Mouse (Mus musculus) limb, embryonic 14.5 days (tissue): ENCODE data around the gene Pnpla7. TPM values are rescaled to one million over a fixed set of nuclear protein-coding genes. Genes with fewer than 3 reads are reported as not detected.

Experiments used
- ATAC-seq: fragments of 200-750 bp; cut with Nextera tagmentation; 2 replicates; pipeline ENCODE4 v1.8.0; 2017; ENCODE audit warnings: low read depth, moderate number of reproducible peaks, moderate TSS enrichment; ENCODE audit not compliant: low FRiP score
- DNase-seq: peaks from one replicate; pipeline ENCODE4 v3.0.0-alpha.2; 2015; ENCODE audit warnings: low spot score
- H3K27ac ChIP-seq: fragments of 300-500 bp; sonication (generic); replicated peaks from 2 replicates; pipeline ENCODE4 v1.5.1; 2014; ENCODE audit warnings: low read depth, mild to moderate bottlenecking, low read length, moderate library complexity, mixed read lengths
- H3K27me3 ChIP-seq: fragments of 300-500 bp; sonication (generic); 2 replicates; pipeline ENCODE4 v1.6.1; 2014; ENCODE audit warnings: low read length, mixed read lengths; ENCODE audit not compliant: control insufficient read depth, insufficient read depth
- H3K36me3 ChIP-seq: fragments of 300-500 bp; sonication (generic); 2 replicates; pipeline ENCODE4 v1.6.1; 2014; ENCODE audit warnings: mild to moderate bottlenecking, low read length, moderate library complexity, mixed read lengths; ENCODE audit not compliant: control insufficient read depth, insufficient read depth
- H3K4me1 ChIP-seq: fragments of 300-500 bp; sonication (generic); 2 replicates; pipeline ENCODE4 v1.6.1; 2014; ENCODE audit warnings: antibody characterized with exemption, low read length, mixed read lengths; ENCODE audit not compliant: control insufficient read depth, insufficient read depth
- H3K4me2 ChIP-seq: fragments of 300-500 bp; sonication (generic); replicated peaks from 2 replicates; pipeline ENCODE4 v1.6.1; 2014; ENCODE audit warnings: low read depth, mild to moderate bottlenecking, low read length, moderate library complexity; ENCODE audit not compliant: severe bottlenecking
- H3K4me3 ChIP-seq: fragments of 300-500 bp; sonication (generic); replicated peaks from 2 replicates; pipeline ENCODE4 v1.5.1; 2014; ENCODE audit warnings: low read length
- H3K9ac ChIP-seq: fragments of 300-500 bp; sonication (generic); 2 replicates; pipeline ENCODE4 v1.6.1; 2014; ENCODE audit warnings: mild to moderate bottlenecking, low read depth, low read length, moderate library complexity; ENCODE audit not compliant: severe bottlenecking
- H3K9me3 ChIP-seq: fragments of 300-500 bp; sonication (generic); 2 replicates; pipeline ENCODE4 v1.6.1; 2016; ENCODE audit warnings: low read length; ENCODE audit not compliant: control insufficient read depth
- POLR2A ChIP-seq: fragments of 200-500 bp; IDR thresholded peaks from 2 replicates; pipeline ENCODE4 v1.8.0; 2012; ENCODE audit warnings: inconsistent platforms, mild to moderate bottlenecking, moderate library complexity, borderline replicate concordance; ENCODE audit not compliant: insufficient read depth, insufficient read length; ENCODE audit errors: extremely low read depth
- WGBS: fragments of 180-500 bp; shearing (Covaris S2); extraction: QIAGEN DNeasy Blood & Tissue Kit; methylation state at CpG from one replicate; pipeline ENCODE4 v1.1.7; 2014; 5-methylcytosine and 5-hydroxymethylcytosine counted together
- microRNA-seq: library from miRNA; unstranded; fragments of <30 nt; microRNA quantifications from one replicate; pipeline ENCODE4, GENCODE M21; 2016
- polyA plus RNA-seq, 2 experiments: library from polyadenylated mRNA; depleted of rRNA in 1 of 2; stranded (reverse) in 1 of 2; unstranded in 1 of 2; fragments of >200 nt; fragmentation: Nextera tagmentation in 1 of 2; extraction: Ambion mirVana in 1 of 2; gene quantifications; 2 replicates each; pipeline versions ENCODE4 v1.2.1 to v1.2.3; 2012 to 2014

Pnpla7 gene
- polyA plus RNA-seq, 2 experiments: 7.9 to 12.0 TPM

DNA sequence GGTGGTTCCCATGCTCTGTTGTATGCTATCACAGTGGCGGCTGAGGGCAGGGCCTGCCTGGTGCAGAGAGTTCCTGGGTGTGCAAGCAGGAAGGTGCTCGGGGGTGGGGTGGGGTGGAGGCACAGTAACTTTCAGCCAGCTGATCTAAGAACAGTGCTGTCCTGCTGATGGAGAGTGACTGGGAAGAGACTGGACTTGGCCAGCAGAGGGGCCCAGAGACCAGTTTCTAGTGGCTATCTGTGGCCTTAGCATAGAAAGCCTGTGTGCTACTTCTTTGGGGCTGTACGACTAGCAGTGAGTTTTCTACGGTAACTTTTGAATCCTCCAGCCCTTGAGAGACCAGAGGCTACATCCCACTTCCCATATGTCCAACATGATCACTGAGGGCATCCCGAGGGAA is 123.1 kb downstream of the Pnpla7 start:
- H3K27me3 ChIP-seq: peaks cover 3% of the 10 kb centered on the region; the same call in 1 of the 2 replicates
- ATAC-seq (no peak), DNase-seq (no peak)
- WGBS: 59% methylated on average over 5 of the region's 5 CpGs
- no peak overlapping the region for H3K27ac ChIP-seq
- H3K4me1 ChIP-seq: no peaks in the 10 kb centered on the region
- TF ChIP-seq POLR2A: no peak
- H3K4me3 ChIP-seq: no peak overlapping the region
- H3K36me3 ChIP-seq: no peaks in the 10 kb centered on the region
- H3K9me3 ChIP-seq: no peaks in the 10 kb centered on the region
- no peak overlapping the region for H3K4me2 ChIP-seq
- no peak overlapping the region for H3K9ac ChIP-seq

DNA sequence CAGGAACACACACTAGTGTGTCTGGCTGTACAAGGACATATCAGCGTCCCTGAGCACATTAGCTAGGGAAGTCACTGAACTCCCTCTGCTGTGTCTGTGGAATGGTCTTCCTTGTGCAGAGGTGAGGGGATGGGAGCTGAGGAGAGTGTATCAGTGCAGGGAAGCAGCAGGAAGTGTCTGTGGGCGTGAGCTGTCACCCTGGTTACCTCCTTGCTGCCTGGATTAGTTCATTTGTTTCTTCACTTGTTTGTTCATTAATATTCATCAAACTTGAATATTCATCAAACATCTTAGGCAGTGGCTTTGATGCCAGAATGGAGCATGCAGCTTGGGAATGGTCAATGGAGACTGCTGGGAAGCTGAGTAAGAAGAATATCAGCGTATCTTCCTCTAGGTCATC is 123.9 kb downstream of the Pnpla7 start:
- no peak overlapping the region for H3K27ac ChIP-seq
- H3K4me2 ChIP-seq: no peak overlapping the region
- H3K4me3 ChIP-seq: no peak overlapping the region
- peaks cover 3% of the 10 kb centered on the region; the same call in 1 of the 2 replicates for H3K27me3 ChIP-seq
- no peak for DNase-seq
- no peaks in the 10 kb centered on the region for H3K4me1 ChIP-seq
- TF ChIP-seq POLR2A: no peak
- H3K9ac ChIP-seq: no peak overlapping the region
- no peak for ATAC-seq
- H3K36me3 ChIP-seq: no peaks in the 10 kb centered on the region
- no peaks in the 10 kb centered on the region for H3K9me3 ChIP-seq
- 76% methylated on average over 3 of the region's 3 CpGs for WGBS

Small RNA genes within 50 kb of the gene (microRNA-seq; reads per million reads assigned to microRNA genes)
- gene Gm22875: not detected
- gene Gm24328: not detected
- gene Mir7664: not detected

Other genes with a start within 250 kb of the Pnpla7 start
- 2.7 and 4.1 TPM in 2 replicates for gene Cacna1b, start 212.9 kb upstream of the Pnpla7 start, polyA plus RNA-seq (2012; rRNA removed)
- 1.4 and 2.9 TPM in 2 replicates for gene Cacna1b, start 212.9 kb upstream of the Pnpla7 start, polyA plus RNA-seq (2014; fragmentation: Nextera tagmentation; extraction: Ambion mirVana)
- 98.3 and 123 TPM in 2 replicates for gene Ehmt1, start 56.4 kb upstream of the Pnpla7 start, polyA plus RNA-seq (2012; rRNA removed)
- gene Ehmt1, start 56.4 kb upstream of the Pnpla7 start, polyA plus RNA-seq (2014; fragmentation: Nextera tagmentation; extraction: Ambion mirVana): 74.6 and 79.6 TPM in 2 replicates
- 65.0 and 80.7 TPM in 2 replicates for gene Arrdc1, start 40.8 kb upstream of the Pnpla7 start, polyA plus RNA-seq (2012; rRNA removed)
- 33.1 and 34.1 TPM in 2 replicates for gene Arrdc1, start 40.8 kb upstream of the Pnpla7 start, polyA plus RNA-seq (2014; fragmentation: Nextera tagmentation; extraction: Ambion mirVana)
- 30.7 and 31.5 TPM in 2 replicates for gene Zmynd19, start 26.2 kb upstream of the Pnpla7 start, polyA plus RNA-seq (2012; rRNA removed)
- 21.2 and 22.1 TPM in 2 replicates for gene Zmynd19, start 26.2 kb upstream of the Pnpla7 start, polyA plus RNA-seq (2014; fragmentation: Nextera tagmentation; extraction: Ambion mirVana)
- 36.6 and 41.0 TPM in 2 replicates for gene Dph7, start 13.6 kb upstream of the Pnpla7 start, polyA plus RNA-seq (2012; rRNA removed)
- 30.4 and 32.0 TPM in 2 replicates for gene Dph7, start 13.6 kb upstream of the Pnpla7 start, polyA plus RNA-seq (2014; fragmentation: Nextera tagmentation; extraction: Ambion mirVana)
- gene Mrpl41, start 935 bp upstream of the Pnpla7 start, polyA plus RNA-seq (2012; rRNA removed): 63.6 and 81.9 TPM in 2 replicates
- gene Mrpl41, start 935 bp upstream of the Pnpla7 start, polyA plus RNA-seq (2014; fragmentation: Nextera tagmentation; extraction: Ambion mirVana): 133 and 136 TPM in 2 replicates
- gene Nsmf, start 78.3 kb downstream of the Pnpla7 start, polyA plus RNA-seq (2012; rRNA removed): 143 and 216 TPM in 2 replicates
- gene Nsmf, start 78.3 kb downstream of the Pnpla7 start, polyA plus RNA-seq (2014; fragmentation: Nextera tagmentation; extraction: Ambion mirVana): 48.6 and 67.7 TPM in 2 replicates
- 0.13 and 0.26 TPM in 2 replicates for gene Entpd8, start 104.3 kb downstream of the Pnpla7 start, polyA plus RNA-seq (2012; rRNA removed)
- gene Entpd8, start 104.3 kb downstream of the Pnpla7 start, polyA plus RNA-seq (2014; fragmentation: Nextera tagmentation; extraction: Ambion mirVana): not detected in 2 replicates
- gene Noxa1, start 119.1 kb downstream of the Pnpla7 start, polyA plus RNA-seq (2012; rRNA removed): 0.12 and 0.13 TPM in 2 replicates
- gene Noxa1, start 119.1 kb downstream of the Pnpla7 start, polyA plus RNA-seq (2014; fragmentation: Nextera tagmentation; extraction: Ambion mirVana): 0.15 TPM in 1 of 2 replicates, not detected in the other
- 34.0 and 34.1 TPM in 2 replicates for gene Nrarp, start 204.7 kb downstream of the Pnpla7 start, polyA plus RNA-seq (2012; rRNA removed)
- 27.7 and 28.2 TPM in 2 replicates for gene Nrarp, start 204.7 kb downstream of the Pnpla7 start, polyA plus RNA-seq (2014; fragmentation: Nextera tagmentation; extraction: Ambion mirVana)
- 5.9 and 6.4 TPM in 2 replicates for gene Tor4a, start 220.9 kb downstream of the Pnpla7 start, polyA plus RNA-seq (2012; rRNA removed)
- gene Tor4a, start 220.9 kb downstream of the Pnpla7 start, polyA plus RNA-seq (2014; fragmentation: Nextera tagmentation; extraction: Ambion mirVana): 8.1 and 8.5 TPM in 2 replicates
- gene Nelfb, start 235.5 kb downstream of the Pnpla7 start, polyA plus RNA-seq (2012; rRNA removed): 84.4 and 98.3 TPM in 2 replicates
- gene Nelfb, start 235.5 kb downstream of the Pnpla7 start, polyA plus RNA-seq (2014; fragmentation: Nextera tagmentation; extraction: Ambion mirVana): 88.4 and 106 TPM in 2 replicates
- gene Stpg3, start 238.6 kb downstream of the Pnpla7 start, polyA plus RNA-seq (2012; rRNA removed): not detected in 2 replicates
- gene Stpg3, start 238.6 kb downstream of the Pnpla7 start, polyA plus RNA-seq (2014; fragmentation: Nextera tagmentation; extraction: Ambion mirVana): not detected in 2 replicates
- not detected in 2 replicates for gene Fam166a, start 242.7 kb downstream of the Pnpla7 start, polyA plus RNA-seq (2012; rRNA removed)
- gene Fam166a, start 242.7 kb downstream of the Pnpla7 start, polyA plus RNA-seq (2014; fragmentation: Nextera tagmentation; extraction: Ambion mirVana): 0.17 TPM in 1 of 2 replicates, not detected in the other
- gene Tubb4b, start 248.7 kb downstream of the Pnpla7 start, polyA plus RNA-seq (2012; rRNA removed): 501 and 550 TPM in 2 replicates
- gene Tubb4b, start 248.7 kb downstream of the Pnpla7 start, polyA plus RNA-seq (2014; fragmentation: Nextera tagmentation; extraction: Ambion mirVana): 404 and 419 TPM in 2 replicates